Mouse (Mus musculus) ES-Bruce4 (cell line): ENCODE measurements around the gene Mettl15.
"Not testable (repeated sequence)": the region's sequence is repeated elsewhere in the genome, so short reads cannot be mapped to it uniquely, and the experiment has no call there.

Source experiments
- CTCF ChIP-seq: IDR thresholded peaks from one replicate; pipeline ENCODE4 v1.8.1; 2011; ENCODE audit warnings: low read depth, low read length
- POLR2A ChIP-seq: IDR thresholded peaks from one replicate; pipeline ENCODE4 v1.8.1; 2011; ENCODE audit warnings: low read length; ENCODE audit not compliant: insufficient read depth

DNA sequence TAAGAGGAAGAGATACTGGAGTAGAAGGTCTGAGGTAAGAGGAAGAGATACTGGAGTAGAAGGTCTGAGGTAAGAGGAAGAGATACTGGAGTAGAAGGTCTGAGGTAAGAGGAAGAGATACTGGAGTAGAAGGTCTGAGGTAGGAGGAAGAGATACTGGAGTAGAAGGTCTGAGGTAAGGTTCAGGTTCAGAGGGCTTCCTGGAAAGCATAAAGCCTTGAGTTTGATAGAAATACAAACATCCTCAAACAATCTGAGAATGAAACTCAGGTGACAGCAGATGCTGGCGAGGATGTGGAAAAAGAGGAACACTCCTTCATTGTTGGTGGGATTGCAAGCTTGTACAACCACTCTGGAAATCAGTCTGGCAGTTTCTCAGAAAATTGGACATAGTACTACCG, 63.9 kb downstream of the Mettl15 start:
- not testable (repeated sequence) for TF ChIP-seq POLR2A, CTCF
